Mouse (Mus musculus): ENCODE results near the gene Slc22a6. TPM values are rescaled to one million over a fixed set of nuclear protein-coding genes. Genes with fewer than 3 reads are reported as not detected.

Gene Slc22a6
- total RNA-seq, 1 experiment from 2014 or later, result not detected

Other genes starting within 250 kb of the Slc22a6 start
- not detected in 2 replicates for gene Slc22a30, start 212.9 kb upstream of the Slc22a6 start, total RNA-seq (2021)
- gene Slc22a8, start 26.8 kb upstream of the Slc22a6 start, total RNA-seq (2021), result 0.15 and 0.53 TPM in 2 replicates
- gene Chrm1, start 45.8 kb downstream of the Slc22a6 start, total RNA-seq (2021), result 1.5 and 2.4 TPM in 2 replicates
- 178 and 199 TPM in 2 replicates for gene Slc3a2, start 105.3 kb downstream of the Slc22a6 start, total RNA-seq (2021)
- 50.8 and 68.2 TPM in 2 replicates for gene Wdr74, start 117.8 kb downstream of the Slc22a6 start, total RNA-seq (2021)
- gene 1700092M07Rik, start 122.7 kb downstream of the Slc22a6 start, total RNA-seq (2021), result 2.3 and 2.4 TPM in 2 replicates
- 77.9 and 90.8 TPM in 2 replicates for gene Stx5a, start 123.4 kb downstream of the Slc22a6 start, total RNA-seq (2021)
- 110 and 120 TPM in 2 replicates for gene Nxf1, start 139.0 kb downstream of the Slc22a6 start, total RNA-seq (2021)
- gene Tmem223, start 153.0 kb downstream of the Slc22a6 start, total RNA-seq (2021), result 102 and 111 TPM in 2 replicates
- gene Tmem179b, start 156.4 kb downstream of the Slc22a6 start, total RNA-seq (2021), result 44.7 and 45.9 TPM in 2 replicates
- 15.2 and 18.2 TPM in 2 replicates for gene Taf6l, start 168.4 kb downstream of the Slc22a6 start, total RNA-seq (2021)
- gene Polr2g, start 180.5 kb downstream of the Slc22a6 start, total RNA-seq (2021), result 85.2 and 89.1 TPM in 2 replicates
- 2.4 and 2.9 TPM in 2 replicates for gene Zbtb3, start 184.5 kb downstream of the Slc22a6 start, total RNA-seq (2021)
- 29.6 and 32.0 TPM in 2 replicates for gene Ttc9c, start 201.3 kb downstream of the Slc22a6 start, total RNA-seq (2021)
- 77.0 and 79.6 TPM in 2 replicates for gene Hnrnpul2, start 202.0 kb downstream of the Slc22a6 start, total RNA-seq (2021)
- 7.5 TPM in 1 of 2 replicates, not detected in the other for gene AC129217.1, start 211.7 kb downstream of the Slc22a6 start, total RNA-seq (2021)
- 143 and 153 TPM in 2 replicates for gene Bscl2, start 219.4 kb downstream of the Slc22a6 start, total RNA-seq (2021)
- 6.4 and 9.3 TPM in 2 replicates for gene Gng3, start 221.2 kb downstream of the Slc22a6 start, total RNA-seq (2021)
- 3.8 and 4.1 TPM in 2 replicates for gene Lrrn4cl, start 232.7 kb downstream of the Slc22a6 start, total RNA-seq (2021)

Measured in adrenal gland, postnatal 14 days (tissue).